Mouse (Mus musculus) hindbrain, embryonic 15.5 days (tissue): ENCODE data around the gene Olfr1382. TPM values are rescaled to one million over a fixed set of nuclear protein-coding genes. Genes with fewer than 3 reads are reported as not detected.
"Not testable (repeated sequence)": the region's sequence is repeated elsewhere in the genome, so short reads cannot be mapped to it uniquely, and the experiment has no call there.

Experiments
- ATAC-seq: fragments of 200-750 bp; cut with Nextera tagmentation; 2 replicates; pipeline ENCODE4 v1.8.0; 2017; ENCODE audit warnings: low read depth, moderate number of reproducible peaks, moderate TSS enrichment; ENCODE audit not compliant: low FRiP score
- H3K27ac ChIP-seq: fragments of 300-500 bp; sonication (generic); replicated peaks from 2 replicates; pipeline ENCODE4 v1.5.1; 2015; ENCODE audit warnings: mild to moderate bottlenecking, inconsistent platforms
- H3K27me3 ChIP-seq: fragments of 300-500 bp; sonication (generic); 2 replicates; pipeline ENCODE4 v1.6.1; 2015; ENCODE audit warnings: control low read depth, inconsistent platforms
- H3K36me3 ChIP-seq: fragments of 300-500 bp; sonication (generic); 2 replicates; pipeline ENCODE4 v1.6.1; 2015; ENCODE audit warnings: control low read depth, inconsistent platforms
- H3K4me1 ChIP-seq: fragments of 300-500 bp; sonication (generic); replicated peaks from 2 replicates; pipeline ENCODE4 v1.6.1; 2015; ENCODE audit warnings: control low read depth, inconsistent platforms
- H3K4me2 ChIP-seq: fragments of 300-500 bp; sonication (generic); 2 replicates; pipeline ENCODE4 v1.6.1; 2015; ENCODE audit warnings: moderate library complexity, mild to moderate bottlenecking, inconsistent platforms
- H3K4me3 ChIP-seq: fragments of 300-500 bp; sonication (generic); 2 replicates; pipeline ENCODE4 v1.5.1; 2015; ENCODE audit warnings: mild to moderate bottlenecking, inconsistent platforms
- H3K9ac ChIP-seq: fragments of 300-500 bp; sonication (generic); 2 replicates; pipeline ENCODE4 v1.6.1; 2015; ENCODE audit warnings: inconsistent platforms
- H3K9me3 ChIP-seq: fragments of 300-500 bp; sonication (generic); 2 replicates; pipeline ENCODE4 v1.6.1; 2016; ENCODE audit warnings: control low read depth, inconsistent platforms
- WGBS: fragments of 180-500 bp; shearing (Covaris S2); methylation state at CpG from one replicate; pipeline ENCODE4 v1.1.7; 2015; 5-methylcytosine and 5-hydroxymethylcytosine counted together
- polyA plus RNA-seq: library from polyadenylated mRNA; unstranded; fragments of >200 nt; fragmentation: Nextera tagmentation; extraction: Ambion mirVana; gene quantifications from 2 replicates; pipeline ENCODE4 v1.2.1, GENCODE M21; 2015

The Olfr1382 gene
- not detected in 2 replicates for polyA plus RNA-seq

DNA sequence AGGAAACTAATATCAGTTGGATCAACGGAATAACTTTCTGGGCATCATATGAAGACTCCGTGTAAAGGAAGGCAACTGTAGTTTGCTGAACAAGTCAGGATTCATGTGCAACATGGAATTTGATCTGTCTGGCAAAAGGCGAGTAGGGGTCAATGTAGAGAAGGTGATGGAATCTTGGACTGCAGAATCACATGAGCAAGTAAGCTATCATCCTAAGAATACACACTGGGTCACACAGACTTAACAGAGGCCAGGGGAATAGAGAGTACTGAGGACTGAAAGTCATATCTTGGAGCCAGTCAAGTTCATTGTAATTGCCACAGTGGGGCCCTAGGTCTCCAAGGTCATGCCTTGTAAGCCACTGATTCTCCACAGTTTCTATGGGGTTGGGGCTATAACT lies at the start of gene Olfr1382:
TSS of gene Olfr1382 (plus strand) at position 301 of the 400 bp plus-strand sequence.
- H3K9me3 ChIP-seq: no peaks in the 10 kb centered on the region
- no peaks in the 10 kb centered on the region for H3K36me3 ChIP-seq
- H3K27me3 ChIP-seq: no peaks in the 10 kb centered on the region
- 81% methylated on average over 3 of the region's 3 CpGs for WGBS
- no peak within 1 kb of the TSS for H3K27ac ChIP-seq
- H3K4me3 ChIP-seq: no peak within 1 kb of the TSS
- H3K4me1 ChIP-seq: no peaks in the 10 kb centered on the region
- no peak within 1 kb of the TSS for H3K9ac ChIP-seq
- no peak for ATAC-seq
- no peak within 1 kb of the TSS for H3K4me2 ChIP-seq

DNA sequence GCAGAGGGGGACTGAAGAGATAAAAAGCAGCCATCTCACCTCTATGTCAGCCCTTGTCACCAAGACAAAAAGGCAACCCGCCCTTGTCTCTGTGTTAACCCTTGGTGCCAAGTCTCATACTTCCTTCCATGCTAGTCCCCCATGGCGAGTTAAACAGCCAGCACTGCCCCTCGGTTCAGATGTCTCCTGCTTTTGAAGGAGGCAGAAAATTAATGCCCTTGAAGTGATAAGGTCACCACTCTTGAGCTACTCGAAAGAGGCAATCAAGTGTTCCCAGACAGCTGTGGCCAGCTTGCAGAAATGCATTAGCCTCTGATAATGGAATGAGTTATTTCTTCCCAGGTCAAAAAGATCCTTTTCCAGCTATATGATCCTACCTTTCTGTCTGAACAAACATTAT lies 42.1 kb upstream of the Olfr1382 start:
- 60% methylated on average over 4 of the region's 4 CpGs for WGBS
- Histone ChIP-seq H3K27ac (no peak overlapping the region), H3K27me3 (no peaks in the 10 kb centered on the region), H3K4me2 (no peak overlapping the region), H3K4me3 (no peak overlapping the region), H3K9ac (no peak overlapping the region), H3K4me1 (no peaks in the 10 kb centered on the region), H3K36me3 (no peaks in the 10 kb centered on the region), H3K9me3 (no peaks in the 10 kb centered on the region)
- ATAC-seq: no peak

DNA sequence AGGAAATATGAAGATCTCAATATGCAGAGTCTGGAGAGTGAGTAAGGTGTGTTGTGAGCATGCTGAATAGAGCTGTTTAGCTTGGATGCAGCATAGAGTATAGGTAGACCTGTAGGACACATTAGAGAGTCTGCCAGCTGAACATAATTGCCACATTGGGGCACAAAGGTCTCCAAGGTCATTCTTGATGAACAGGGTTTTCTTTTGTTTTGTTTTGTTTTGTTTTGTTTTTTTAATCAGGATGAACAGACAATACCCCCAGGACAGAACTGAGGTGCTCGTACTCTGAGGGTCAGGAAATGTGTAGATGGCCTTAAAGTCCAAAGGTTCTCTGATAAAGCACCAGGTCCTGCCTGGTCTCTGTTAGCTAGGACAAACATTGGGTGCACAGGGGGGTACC lies 39.3 kb upstream of the Olfr1382 start, which contains the start of gene Olfr1385:
TSS of gene Olfr1385 (plus strand) at position 301 of the 400 bp plus-strand sequence.
- not testable (repeated sequence) for H3K27ac ChIP-seq, H3K4me1 ChIP-seq, H3K4me2 ChIP-seq, H3K36me3 ChIP-seq, H3K9ac ChIP-seq, H3K27me3 ChIP-seq, H3K9me3 ChIP-seq, H3K4me3 ChIP-seq, ATAC-seq
- 86% methylated on average over 1 of the region's 1 CpGs for WGBS

DNA sequence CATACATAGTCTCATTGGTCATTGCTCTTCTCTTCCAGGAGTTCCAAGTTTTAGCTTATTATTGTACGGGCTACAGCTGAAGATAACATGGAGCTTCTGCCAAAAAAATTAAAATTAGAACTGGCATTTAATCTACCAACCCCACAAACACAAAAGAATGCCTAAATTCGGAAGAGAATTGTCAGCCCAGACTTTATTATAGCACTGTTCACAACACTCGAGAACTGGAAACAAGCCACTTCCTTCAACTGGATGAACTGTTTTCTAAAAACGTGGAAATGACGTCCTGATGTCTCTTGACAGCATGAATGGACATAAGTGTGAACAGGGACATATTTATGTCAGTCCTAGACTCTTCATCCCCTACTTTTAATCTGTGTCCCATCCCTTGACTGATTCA lies 10.0 kb upstream of the Olfr1382 start:
- Histone ChIP-seq H3K4me1 (no peaks in the 10 kb centered on the region), H3K27me3 (no peaks in the 10 kb centered on the region), H3K36me3 (no peaks in the 10 kb centered on the region), H3K4me3 (no peak overlapping the region), H3K27ac (no peak overlapping the region), H3K9me3 (no peaks in the 10 kb centered on the region), H3K9ac (no peak overlapping the region), H3K4me2 (no peak overlapping the region)
- ATAC-seq: no peak
- 79% methylated on average over 5 of the region's 5 CpGs for WGBS

DNA sequence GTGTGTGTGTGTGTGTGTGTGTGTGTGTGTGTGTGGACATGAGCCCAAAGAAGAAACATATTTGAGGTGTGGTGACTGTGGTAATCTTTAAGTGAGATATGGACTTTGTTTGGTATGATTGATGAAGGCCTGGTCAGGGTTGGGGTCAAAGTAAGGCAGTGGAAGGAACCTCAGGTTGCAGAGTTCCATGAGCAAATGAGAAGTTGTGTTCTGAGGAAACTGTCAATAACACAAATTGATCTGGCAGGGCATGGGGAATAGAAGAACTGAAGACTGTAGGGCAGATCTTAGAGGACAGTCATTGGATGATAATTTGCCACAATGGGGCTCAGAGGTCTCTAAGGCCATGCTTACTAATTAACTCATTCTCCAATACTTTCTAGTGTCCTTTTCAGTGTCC lies 8.7 kb upstream of the Olfr1382 start, which contains the start of gene Olfr1383:
TSS of gene Olfr1383 (plus strand) at position 301 of the 400 bp plus-strand sequence.
- no peak for ATAC-seq

DNA sequence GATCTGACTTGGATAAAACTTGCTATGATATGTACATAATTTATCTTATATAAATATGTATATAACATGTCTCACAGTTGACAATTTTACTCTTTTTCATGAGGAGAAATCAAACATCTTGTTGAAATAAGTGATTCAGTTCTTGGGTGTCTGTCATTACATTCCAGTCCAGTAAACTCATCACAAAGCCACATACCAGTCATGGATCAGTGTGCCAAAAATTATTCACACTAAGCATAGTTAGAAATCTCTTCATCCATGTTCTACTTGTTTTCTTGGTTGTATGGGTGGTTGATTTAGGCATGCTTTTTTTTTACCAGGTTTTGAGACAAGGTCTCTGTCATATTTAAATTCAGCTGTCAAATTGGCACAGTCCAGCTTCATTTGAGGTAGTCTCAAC lies 4.7 kb downstream of the Olfr1382 start:
- no peaks in the 10 kb centered on the region for H3K36me3 ChIP-seq
- H3K9ac ChIP-seq: no peak overlapping the region
- no peak for ATAC-seq
- H3K27ac ChIP-seq: no peak overlapping the region
- no peak overlapping the region for H3K4me2 ChIP-seq
- no peaks in the 10 kb centered on the region for H3K9me3 ChIP-seq
- no peaks in the 10 kb centered on the region for H3K27me3 ChIP-seq
- H3K4me3 ChIP-seq: no peak overlapping the region
- no peaks in the 10 kb centered on the region for H3K4me1 ChIP-seq

More for the DNA sequence above, 8.7 kb upstream of the Olfr1382 start, which contains the start of gene Olfr1383:
- no peak within 1 kb of the TSS for H3K27ac ChIP-seq
- no peaks in the 10 kb centered on the region for H3K27me3 ChIP-seq
- no peak within 1 kb of the TSS for H3K4me3 ChIP-seq
- no peak within 1 kb of the TSS for H3K4me2 ChIP-seq
- H3K9ac ChIP-seq: no peak within 1 kb of the TSS
- H3K4me1 ChIP-seq: no peaks in the 10 kb centered on the region
- no peaks in the 10 kb centered on the region for H3K9me3 ChIP-seq
- H3K36me3 ChIP-seq: no peaks in the 10 kb centered on the region

DNA sequence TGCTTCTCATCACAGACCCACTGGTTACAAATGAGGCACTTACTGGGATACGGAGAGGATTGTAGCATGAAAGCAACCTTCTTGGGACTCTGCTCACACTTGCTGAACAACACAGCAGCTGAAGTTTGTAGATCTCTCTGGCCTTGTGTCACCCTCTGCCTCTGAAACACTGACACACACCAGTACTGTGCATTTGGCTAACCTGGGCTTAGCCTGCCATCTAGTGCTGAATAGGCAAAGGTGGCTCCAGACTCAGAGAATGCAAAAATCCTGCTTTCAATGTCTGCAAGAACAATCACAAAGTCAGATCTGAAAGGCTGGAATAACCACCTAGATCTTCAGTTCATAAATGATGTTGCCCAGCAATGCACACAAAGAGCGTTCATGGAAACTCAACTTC lies 8.6 kb downstream of the Olfr1382 start:
- H3K9ac ChIP-seq, H3K27ac ChIP-seq, H3K4me2 ChIP-seq, H3K27me3 ChIP-seq, H3K4me3 ChIP-seq, H3K9me3 ChIP-seq, H3K36me3 ChIP-seq, H3K4me1 ChIP-seq: not testable (repeated sequence)
- WGBS: 93% methylated on average over 2 of the region's 2 CpGs
- peak; percentile 81; the same call in 1 of the 2 replicates for ATAC-seq

DNA sequence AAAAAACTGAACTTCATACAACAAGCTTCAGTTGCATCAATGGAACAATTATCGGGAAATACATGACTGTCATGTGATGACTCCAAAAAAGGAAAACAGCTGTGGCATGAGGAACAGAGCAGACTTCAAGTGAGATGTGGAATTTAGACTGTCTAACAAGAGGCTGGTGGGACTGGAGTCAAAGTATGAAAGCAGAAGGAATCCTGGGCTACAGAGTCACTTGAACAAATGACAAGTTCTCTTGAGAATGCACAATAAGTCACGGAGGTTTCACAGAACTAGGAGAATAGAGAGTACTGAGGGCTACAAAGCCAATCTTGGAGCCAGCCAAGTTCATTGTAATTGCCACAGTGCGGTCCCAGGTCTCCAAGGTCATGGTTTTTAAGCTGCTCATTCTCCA lies 15.1 kb downstream of the Olfr1382 start, which contains the start of gene Olfr1381:
TSS of gene Olfr1381 (plus strand) at position 301 of the 400 bp plus-strand sequence.
- WGBS: 48% methylated on average over 3 of the region's 3 CpGs
- not testable (repeated sequence) for ATAC-seq

DNA sequence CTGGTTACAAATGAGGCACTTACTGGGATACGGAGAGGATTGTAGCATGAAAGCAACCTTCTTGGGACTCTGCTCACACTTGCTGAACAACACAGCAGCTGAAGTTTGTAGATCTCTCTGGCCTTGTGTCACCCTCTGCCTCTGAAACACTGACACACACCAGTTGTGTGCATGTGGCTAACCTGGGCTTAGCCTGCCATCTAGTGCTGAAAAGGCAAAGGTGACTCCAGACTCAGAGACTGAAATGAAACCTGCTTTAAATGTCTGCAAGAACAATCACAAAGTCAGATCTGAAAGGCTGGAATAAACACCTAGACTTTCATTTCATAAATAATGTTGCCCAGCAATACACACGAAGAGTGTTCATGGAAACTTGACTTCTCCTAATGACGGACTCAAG lies 26.0 kb downstream of the Olfr1382 start:
- not testable (repeated sequence) for H3K27ac ChIP-seq, H3K4me3 ChIP-seq, H3K9me3 ChIP-seq, H3K36me3 ChIP-seq, ATAC-seq, H3K27me3 ChIP-seq, H3K4me2 ChIP-seq, H3K4me1 ChIP-seq, H3K9ac ChIP-seq
- WGBS: 84% methylated on average over 3 of the region's 3 CpGs

More for the DNA sequence above, 15.1 kb downstream of the Olfr1382 start, which contains the start of gene Olfr1381:
- H3K27me3 ChIP-seq, H3K9ac ChIP-seq, H3K4me3 ChIP-seq, H3K4me1 ChIP-seq, H3K4me2 ChIP-seq, H3K36me3 ChIP-seq, H3K9me3 ChIP-seq, H3K27ac ChIP-seq: not testable (repeated sequence)

DNA sequence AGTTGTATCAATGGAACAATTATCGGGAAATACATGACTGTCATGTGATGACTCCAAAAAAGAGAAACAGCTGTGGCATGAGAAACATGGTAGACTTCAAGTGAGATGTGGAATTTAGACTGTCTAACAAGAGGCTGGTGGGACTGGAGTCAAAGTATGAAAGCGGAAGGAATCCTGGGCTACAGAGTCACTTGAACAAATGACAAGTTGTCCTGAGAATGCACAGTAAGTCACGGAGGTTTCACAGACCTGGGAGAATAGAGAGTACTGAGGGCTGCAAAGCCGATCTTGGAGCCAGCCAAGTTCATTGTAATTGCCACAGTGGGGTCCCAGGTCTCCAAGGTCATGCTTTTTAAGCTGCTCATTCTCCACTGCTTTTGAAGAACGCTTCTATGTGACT lies 28.5 kb downstream of the Olfr1382 start, which contains the start of gene Olfr1380:
TSS of gene Olfr1380 (plus strand) at position 301 of the 400 bp plus-strand sequence.
- not testable (repeated sequence) for H3K27ac ChIP-seq, H3K4me3 ChIP-seq, H3K9me3 ChIP-seq, H3K9ac ChIP-seq, H3K36me3 ChIP-seq, H3K4me2 ChIP-seq, H3K27me3 ChIP-seq, H3K4me1 ChIP-seq, ATAC-seq
- WGBS: 55% methylated on average over 5 of the region's 5 CpGs

DNA sequence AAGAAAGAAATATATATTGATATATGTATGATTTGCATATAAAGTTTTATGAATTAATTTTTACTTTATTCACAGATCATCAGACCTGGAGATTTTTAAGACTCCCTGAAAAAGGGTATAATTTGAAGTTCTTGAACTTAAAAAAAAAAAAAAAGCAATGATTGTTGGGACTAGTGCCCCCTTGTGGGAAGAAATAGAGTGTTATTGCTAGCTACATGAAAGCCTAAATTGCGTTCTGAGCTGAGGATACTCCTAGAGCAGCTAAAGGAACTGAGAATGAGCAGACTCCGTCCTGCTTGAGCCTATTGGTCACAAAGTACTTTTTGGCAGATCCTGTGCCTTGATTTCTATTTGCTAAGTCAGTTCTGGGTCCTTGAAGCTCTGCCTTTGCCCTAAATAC lies 47.0 kb downstream of the Olfr1382 start:
- 34% methylated on average over 2 of the region's 2 CpGs for WGBS
- not testable (repeated sequence) for H3K4me1 ChIP-seq

DNA sequence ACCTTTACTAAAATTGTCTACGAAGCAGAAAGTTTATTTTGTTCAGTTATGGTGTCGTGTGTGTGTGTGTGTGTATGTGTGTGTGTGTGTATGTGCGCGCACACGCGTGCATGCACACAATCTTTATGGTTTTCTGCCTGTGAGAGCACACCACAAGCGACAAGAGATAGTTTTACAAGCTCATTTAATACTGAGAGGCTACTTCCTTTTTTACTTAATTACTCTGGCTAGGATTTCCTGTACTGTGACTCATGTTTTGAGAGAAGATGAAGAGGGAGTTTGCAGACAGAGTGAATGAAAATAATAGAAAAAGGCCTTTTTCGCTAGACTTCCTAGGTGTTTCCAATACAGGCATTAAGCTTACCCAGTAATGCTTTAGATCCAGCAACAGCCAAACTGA lies 52.4 kb downstream of the Olfr1382 start:
- not testable (repeated sequence) for H3K36me3 ChIP-seq, H3K4me1 ChIP-seq, H3K27me3 ChIP-seq, H3K27ac ChIP-seq, H3K4me3 ChIP-seq, ATAC-seq, H3K9ac ChIP-seq, H3K4me2 ChIP-seq, H3K9me3 ChIP-seq
- WGBS: 89% methylated on average over 8 of the region's 8 CpGs

More for the DNA sequence above, 47.0 kb downstream of the Olfr1382 start:
- H3K4me3 ChIP-seq, H3K4me2 ChIP-seq, ATAC-seq, H3K9me3 ChIP-seq, H3K27ac ChIP-seq, H3K36me3 ChIP-seq, H3K9ac ChIP-seq, H3K27me3 ChIP-seq: not testable (repeated sequence)
